Mouse (Mus musculus): Measurements from ENCODE around the gene Dcp1b.

DNA sequence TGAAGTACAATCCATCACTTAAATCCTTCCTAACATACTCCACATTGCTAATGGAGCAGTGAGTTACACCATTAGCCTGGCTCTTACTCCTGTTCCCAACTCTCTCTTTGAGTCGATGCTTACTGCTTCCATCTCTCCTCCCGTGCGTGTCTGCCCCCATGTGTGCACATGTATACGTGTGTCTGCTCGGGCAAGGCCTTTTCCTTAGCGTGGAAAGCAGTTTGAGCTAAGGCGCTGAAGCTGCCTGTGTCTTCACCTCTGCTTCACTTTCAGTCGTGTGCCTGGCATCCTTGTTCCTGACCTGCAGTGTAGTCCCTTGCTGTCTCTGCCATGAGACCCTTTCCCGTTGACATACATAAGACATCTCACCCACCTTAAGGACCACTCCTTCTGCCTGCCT is 7.2 kb downstream of the Dcp1b start:
- TF ChIP-seq CTCF (IDR thresholded peaks at IDR 0.05; ENCODE audit: low read depth), result no peak
- TF ChIP-seq EP300 (IDR thresholded peaks at IDR 0.05; ENCODE audit: low read depth), result no peak
